9 mouse cellular contexts compared by ENCODE assay signal in the genomic region with DNA sequence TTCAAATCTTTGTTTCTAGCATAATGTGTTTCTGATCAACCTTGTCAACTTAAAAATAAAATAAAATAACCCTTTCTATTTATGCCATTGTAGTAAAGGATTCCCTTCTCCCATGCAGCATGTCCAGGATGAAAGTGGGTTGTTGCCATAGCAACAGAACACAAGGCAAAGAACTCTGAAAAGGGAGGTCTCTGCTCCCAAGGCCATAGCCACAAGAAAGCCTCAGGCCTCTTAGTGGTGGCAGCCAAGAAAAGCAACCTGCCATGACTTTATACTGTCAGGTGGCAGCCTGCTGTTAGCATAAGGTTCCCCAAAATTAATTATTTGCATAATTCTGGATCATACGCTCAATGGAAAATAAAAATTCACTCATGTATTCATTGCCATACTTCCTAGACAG.
DNase-seq lines count a peak whose midpoint lies in the region; ATAC-seq lines count a peak whose summit lies in the region.
"Had no signal": no experiment of that assay in that cellular context is flagged by ENCODE, and none has a peak within 500 bp of the region (broad histone marks: within the 10 kb centered on the region; RNA-seq: fewer than 3 reads in every experiment).

No protein-coding gene starts in this region.

- H3K27me3 ChIP-seq in hindbrain, embryonic 13.5 days, result no peaks in the 10 kb centered on the region
- H3K27me3 ChIP-seq in hindbrain, embryonic 10.5 days (ENCODE audit: insufficient read depth, poor library complexity, severe bottlenecking), result no peaks in the 10 kb centered on the region
- H3K27me3 ChIP-seq in forebrain, embryonic 12.5 days, result no peaks in the 10 kb centered on the region
- H3K27me3 ChIP-seq in midbrain, embryonic 15.5 days (replicated peaks), result no peaks in the 10 kb centered on the region
- no peaks in the 10 kb centered on the region for H3K27me3 ChIP-seq in heart, embryonic 11.5 days (ENCODE audit: control insufficient read depth, insufficient read depth, low read length)
- H3K27me3 ChIP-seq: heart, embryonic 15.5 days had no signal

- ATAC-seq in hindbrain, embryonic 13.5 days (ENCODE audit: low FRiP score), result no peak
- peak; percentile 42 for ATAC-seq in forebrain, embryonic 12.5 days (ENCODE audit: low FRiP score)
- peak; percentile 78 for ATAC-seq in midbrain, embryonic 15.5 days (replicated peaks)
- no peak for ATAC-seq in heart, embryonic 11.5 days (replicated peaks; ENCODE audit: insufficient number of reproducible peaks, low FRiP score, low TSS enrichment)
- ATAC-seq: intestine, postnatal 0 days had no signal

- peak overlapping the region; percentile 40; the same call in 1 of the 2 replicates for H3K27ac ChIP-seq in hindbrain, embryonic 13.5 days
- no peak overlapping the region for H3K27ac ChIP-seq in hindbrain, embryonic 10.5 days
- H3K27ac ChIP-seq in forebrain, embryonic 12.5 days, result no peak overlapping the region
- peak overlapping the region; percentile 80 for H3K27ac ChIP-seq in midbrain, embryonic 15.5 days
- H3K27ac ChIP-seq in heart, embryonic 11.5 days (ENCODE audit: low read depth, low read length), result no peak overlapping the region
- H3K27ac ChIP-seq: heart, embryonic 15.5 days had no signal

- no peak overlapping the region for H3K9ac ChIP-seq in hindbrain, embryonic 13.5 days
- H3K9ac ChIP-seq in forebrain, embryonic 12.5 days, result no peak overlapping the region
- no peak overlapping the region for H3K9ac ChIP-seq in midbrain, embryonic 15.5 days
- no peak overlapping the region for H3K9ac ChIP-seq in heart, embryonic 11.5 days (ENCODE audit: low read depth, low read length)
- H3K9ac ChIP-seq: heart, embryonic 15.5 days had no signal

- no peak overlapping the region for H3K4me2 ChIP-seq in hindbrain, embryonic 13.5 days
- H3K4me2 ChIP-seq in forebrain, embryonic 12.5 days, result no peak overlapping the region
- H3K4me2 ChIP-seq in midbrain, embryonic 15.5 days, result no peak overlapping the region
- no peak overlapping the region for H3K4me2 ChIP-seq in heart, embryonic 11.5 days
- H3K4me2 ChIP-seq: heart, embryonic 15.5 days had no signal

- no peak for DNase-seq in hindbrain, embryonic 10.5 days (ENCODE audit: low spot score)
- peak; percentile 71 for DNase-seq in brain, adult 2 months (ENCODE audit: low read depth, low spot score)
- no peak for DNase-seq in thymus, postnatal 4 days

- peaks cover 37% of the 10 kb centered on the region for H3K4me1 ChIP-seq in hindbrain, embryonic 13.5 days (replicated peaks)
- H3K4me1 ChIP-seq in hindbrain, embryonic 10.5 days (replicated peaks), result peaks cover 33% of the 10 kb centered on the region
- H3K4me1 ChIP-seq in forebrain, embryonic 12.5 days, result peaks cover 38% of the 10 kb centered on the region
- peaks cover 44% of the 10 kb centered on the region for H3K4me1 ChIP-seq in midbrain, embryonic 15.5 days
- no peaks in the 10 kb centered on the region for H3K4me1 ChIP-seq in heart, embryonic 11.5 days (ENCODE audit: control insufficient read depth, insufficient read depth, low read length)

- no peaks in the 10 kb centered on the region for H3K36me3 ChIP-seq in hindbrain, embryonic 13.5 days
- H3K36me3 ChIP-seq in hindbrain, embryonic 10.5 days, result no peaks in the 10 kb centered on the region
- no peaks in the 10 kb centered on the region for H3K36me3 ChIP-seq in forebrain, embryonic 12.5 days (replicated peaks)
- H3K36me3 ChIP-seq in midbrain, embryonic 15.5 days (replicated peaks), result no peaks in the 10 kb centered on the region
- H3K36me3 ChIP-seq in heart, embryonic 11.5 days (ENCODE audit: control insufficient read depth, insufficient read depth, low read length), result no peaks in the 10 kb centered on the region
- H3K36me3 ChIP-seq: heart, embryonic 15.5 days had no signal

- WGBS in hindbrain, embryonic 13.5 days, result 76% methylated on average over 1 of the region's 1 CpGs
- 86% methylated on average over 1 of the region's 1 CpGs for WGBS in hindbrain, embryonic 10.5 days
- 74% methylated on average over 1 of the region's 1 CpGs for WGBS in forebrain, embryonic 12.5 days
- WGBS in midbrain, embryonic 15.5 days, result 60% methylated on average over 1 of the region's 1 CpGs
- 92% methylated on average over 1 of the region's 1 CpGs for WGBS in heart, embryonic 11.5 days (ENCODE audit: insufficient replicate concordance)

- H3K9me3 ChIP-seq in hindbrain, embryonic 13.5 days, result no peaks in the 10 kb centered on the region
- no peaks in the 10 kb centered on the region for H3K9me3 ChIP-seq in hindbrain, embryonic 10.5 days
- no peaks in the 10 kb centered on the region for H3K9me3 ChIP-seq in forebrain, embryonic 12.5 days
- H3K9me3 ChIP-seq in midbrain, embryonic 15.5 days, result no peaks in the 10 kb centered on the region
- H3K9me3 ChIP-seq in heart, embryonic 11.5 days (replicated peaks; ENCODE audit: control insufficient read depth, low read length), result no peaks in the 10 kb centered on the region
- H3K9me3 ChIP-seq: heart, embryonic 15.5 days had no signal

- no peak overlapping the region for H3K4me3 ChIP-seq in hindbrain, embryonic 13.5 days
- H3K4me3 ChIP-seq in hindbrain, embryonic 10.5 days, result no peak overlapping the region
- no peak overlapping the region for H3K4me3 ChIP-seq in forebrain, embryonic 12.5 days (replicated peaks)
- no peak overlapping the region for H3K4me3 ChIP-seq in midbrain, embryonic 15.5 days
- H3K4me3 ChIP-seq in heart, embryonic 11.5 days (ENCODE audit: low read depth, low read length), result no peak overlapping the region
- H3K4me3 ChIP-seq: heart, embryonic 15.5 days had no signal

Comparison
In these comparisons a context has a peak if more than half of its experiments do, and no peak if none do; other contexts are left out.
1. H3K27ac ChIP-seq: peak in hindbrain, embryonic 13.5 days (single experiment) and midbrain, embryonic 15.5 days (single experiment); none in hindbrain, embryonic 10.5 days (single experiment), forebrain, embryonic 12.5 days (single experiment) and heart, embryonic 11.5 days (single experiment).
2. ATAC-seq: peak in forebrain, embryonic 12.5 days (single experiment) and midbrain, embryonic 15.5 days (single experiment); none in hindbrain, embryonic 13.5 days (single experiment) and heart, embryonic 11.5 days (single experiment).